Mouse (Mus musculus) frontal cortex, postnatal 36 days (tissue): ENCODE measurements around the gene Rbbp4.
"Not testable (repeated sequence)": the region's sequence is repeated elsewhere in the genome, so short reads cannot be mapped to it uniquely, and the experiment has no call there.

Experiments
- DNase-seq, 2 experiments: peaks; one replicate each; pipeline ENCODE4 v3.0.0; 2022; ENCODE audit warnings: low spot score in 2 of 2

Rbbp4 gene

GRCm38 (mm10) chr4:129335216-129336074 lies at the start of gene Rbbp4, which contains the start of gene Zbtb8os:
Gene Rbbp4, minus strand, starts transcription at chr4:129335370.
Gene Zbtb8os, plus strand, starts transcription at chr4:129335695.
- peak; percentile 95 to 97 for DNase-seq

DNA sequence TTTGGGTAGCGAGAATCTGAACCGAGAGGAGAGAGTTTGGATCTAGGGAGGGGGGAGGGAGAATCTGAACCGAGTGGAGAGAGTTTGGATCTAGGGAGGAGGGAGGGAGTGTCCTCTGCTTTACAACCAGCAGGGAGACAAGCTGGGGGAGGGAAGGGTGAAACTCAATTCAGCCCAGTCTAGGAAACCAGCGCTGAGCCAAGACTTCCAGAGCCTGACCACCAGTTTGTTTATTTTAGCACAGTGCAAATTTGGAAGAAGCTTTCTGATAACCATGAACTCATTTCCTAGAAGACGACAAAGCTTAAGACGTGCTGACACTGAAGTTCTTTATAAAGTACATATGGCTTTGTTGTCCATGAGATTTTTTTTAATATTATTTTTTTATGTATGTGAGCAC lies 49.3 kb upstream of the Rbbp4 start:
- DNase-seq, result no peak

DNA sequence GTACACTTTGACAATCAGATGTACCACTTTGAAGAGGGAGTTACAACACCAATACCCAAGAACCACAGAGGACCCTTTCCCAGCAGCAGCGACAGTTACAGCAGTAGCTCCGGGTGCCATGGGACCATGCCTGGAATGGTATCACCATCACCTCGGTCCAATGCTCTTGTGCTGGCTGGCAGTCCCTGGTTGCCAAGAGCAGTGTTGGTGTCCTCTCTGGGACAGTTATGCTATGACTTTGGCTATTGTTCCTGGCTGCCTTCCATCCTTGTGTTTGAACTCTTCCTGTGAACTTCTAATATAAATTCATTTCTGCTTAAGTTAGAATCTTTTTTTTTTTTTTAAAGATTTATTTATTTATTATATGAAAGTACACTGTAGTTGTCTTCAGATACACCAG lies 48.4 kb upstream of the Rbbp4 start:
- DNase-seq, result no peak

DNA sequence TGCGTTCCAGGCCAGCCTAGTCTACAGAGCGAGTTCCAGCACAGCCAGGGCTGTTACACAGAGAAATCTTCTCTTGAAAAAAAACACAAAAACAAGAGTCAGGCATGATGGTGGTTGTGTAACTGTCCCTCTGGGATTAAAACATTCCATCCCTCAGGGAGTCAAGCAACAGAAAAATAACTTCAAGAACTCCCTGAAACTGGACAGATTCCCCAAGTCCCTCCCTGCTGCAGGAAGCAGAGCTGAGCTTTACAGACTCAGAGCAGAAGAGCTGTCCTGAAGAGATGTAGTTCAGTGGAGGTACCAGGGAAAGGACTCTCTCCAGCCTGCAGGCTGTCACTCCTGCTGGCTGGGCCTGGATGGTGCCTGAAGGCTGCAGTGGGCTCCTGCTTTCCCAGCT lies 47.3 kb upstream of the Rbbp4 start:
- no peak for DNase-seq

- no peak for DNase-seq
Measured at GRCm38 (mm10) chr4:129382029-129382428, 46.9 kb upstream of the Rbbp4 start.

- peak in 1 of 2 experiments; percentile 10 for DNase-seq
Measured at GRCm38 (mm10) chr4:129381148-129381547, 46.0 kb upstream of the Rbbp4 start.

- no peak for DNase-seq
Measured at GRCm38 (mm10) chr4:129379805-129380204, 44.6 kb upstream of the Rbbp4 start.

DNA sequence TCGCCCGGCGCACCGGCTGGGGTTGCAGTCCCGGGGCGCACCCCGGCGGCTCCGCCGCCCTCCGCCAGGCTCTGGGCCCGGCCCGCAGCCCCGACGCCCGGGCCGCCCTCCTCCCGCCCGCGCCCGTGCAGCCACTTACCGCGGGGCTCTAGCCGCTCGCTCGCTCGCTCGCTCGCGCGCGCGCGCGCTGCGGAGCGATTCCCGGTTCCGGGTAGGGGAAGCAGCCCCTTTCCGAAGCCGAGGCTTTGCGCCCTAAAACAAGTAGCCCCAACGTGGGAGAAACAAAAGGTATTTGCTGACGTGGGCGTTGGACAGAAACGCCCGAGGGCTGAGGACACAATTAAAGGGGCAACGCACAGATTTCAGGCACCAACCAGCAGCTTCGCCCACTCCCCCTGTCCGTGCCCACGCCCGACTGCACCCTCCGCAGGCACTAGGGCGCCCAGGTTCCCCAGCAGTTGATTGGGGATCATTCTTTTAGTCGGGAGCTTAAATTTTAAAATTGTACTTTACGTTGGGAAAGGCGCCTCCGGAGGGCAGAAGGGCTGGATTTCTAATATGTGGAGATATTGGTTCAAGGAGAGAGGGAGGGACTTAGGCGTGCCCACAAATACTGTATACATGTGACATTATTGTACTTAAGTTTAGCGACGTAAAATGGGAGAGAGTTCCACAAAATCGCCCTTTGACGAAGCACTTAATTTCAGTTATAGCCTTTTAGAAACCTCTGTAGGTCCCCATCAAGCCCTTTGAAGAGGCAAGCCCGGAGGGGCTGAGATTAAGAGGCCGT lies 42.6 kb upstream of the Rbbp4 start, which contains the start of gene Zbtb8a:
Gene Zbtb8a, minus strand, starts transcription at position 516 of the 790 bp plus-strand sequence.
- DNase-seq, result peak; percentile 33 to 51

DNA sequence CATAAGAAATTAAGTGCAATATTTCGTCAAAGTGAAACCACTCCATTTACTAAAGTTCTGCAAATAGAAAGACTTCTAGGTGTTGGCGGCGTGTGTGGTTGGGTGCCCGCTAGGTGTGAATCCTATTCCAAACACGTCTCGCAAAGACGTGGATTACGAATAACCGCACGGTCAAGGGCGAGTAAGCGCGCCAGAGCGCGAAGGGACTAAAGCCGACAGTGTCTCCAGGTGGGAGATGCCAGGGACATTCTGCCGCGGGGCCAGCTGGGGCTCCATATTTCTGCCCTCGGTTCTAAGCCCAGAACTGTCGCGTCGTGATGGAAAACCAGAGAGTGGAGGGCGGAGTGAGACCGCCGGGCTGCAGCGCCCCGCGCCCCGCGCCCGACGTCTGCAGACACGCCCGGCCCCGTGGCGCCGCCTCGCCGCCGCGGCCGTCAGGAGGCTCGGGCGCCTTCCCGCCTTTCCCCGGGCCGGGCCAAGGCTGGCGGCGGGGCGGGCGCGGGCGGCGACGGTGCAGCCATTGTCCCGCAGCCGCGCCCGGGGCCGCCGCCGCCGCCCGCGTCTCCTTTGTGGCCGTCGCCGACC lies 41.9 kb upstream of the Rbbp4 start:
- peak; percentile 36 to 41 for DNase-seq

- DNase-seq, result no peak
Measured at GRCm38 (mm10) chr4:129375821-129376220, 40.7 kb upstream of the Rbbp4 start.

DNA sequence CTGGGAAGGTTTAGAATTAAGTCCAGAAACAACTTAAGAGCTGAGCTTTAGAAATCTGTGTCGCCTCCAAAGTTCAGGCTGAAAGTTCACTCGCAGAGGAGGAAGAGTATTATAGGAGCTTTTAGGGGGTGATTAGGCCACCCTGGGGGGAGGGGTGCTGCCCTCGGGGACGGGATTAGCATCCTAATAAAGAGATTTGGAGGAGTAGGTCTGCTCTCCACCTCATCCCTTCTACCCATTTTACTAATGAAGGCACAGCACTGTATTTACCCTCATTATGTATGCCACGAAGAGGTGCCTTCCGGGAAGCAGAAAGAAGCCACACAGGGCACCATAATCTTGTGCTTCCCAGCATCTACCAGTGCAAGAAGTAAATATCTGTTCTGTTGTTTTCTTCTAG lies 39.8 kb upstream of the Rbbp4 start:
- DNase-seq, result no peak

GRCm38 (mm10) chr4:129374219-129374755 lies 39.1 kb upstream of the Rbbp4 start:
- no peak for DNase-seq

GRCm38 (mm10) chr4:129373202-129373976 lies 38.2 kb upstream of the Rbbp4 start:
- DNase-seq, result no peak

GRCm38 (mm10) chr4:129371391-129371790 lies 36.2 kb upstream of the Rbbp4 start:
- no peak for DNase-seq

DNA sequence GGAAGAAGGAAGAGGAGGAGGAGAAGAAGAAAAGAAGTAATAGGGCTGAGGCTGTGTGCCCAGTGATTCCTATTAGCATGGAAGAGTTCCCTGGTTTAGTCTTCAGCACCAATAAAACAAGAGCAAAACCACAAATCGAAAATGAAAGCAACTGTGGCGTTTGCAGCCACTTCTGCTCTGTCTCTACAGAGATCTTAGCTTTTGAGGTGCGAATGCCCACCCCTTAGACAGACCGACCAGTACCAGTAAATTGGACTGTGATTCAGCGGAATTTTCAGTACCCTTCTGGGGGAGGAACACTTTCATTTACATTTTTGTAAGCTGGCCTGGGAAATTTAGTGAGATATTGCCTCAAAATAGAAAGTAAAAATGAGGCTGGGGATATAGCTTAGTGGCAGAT lies 30.1 kb upstream of the Rbbp4 start:
- no peak for DNase-seq

DNA sequence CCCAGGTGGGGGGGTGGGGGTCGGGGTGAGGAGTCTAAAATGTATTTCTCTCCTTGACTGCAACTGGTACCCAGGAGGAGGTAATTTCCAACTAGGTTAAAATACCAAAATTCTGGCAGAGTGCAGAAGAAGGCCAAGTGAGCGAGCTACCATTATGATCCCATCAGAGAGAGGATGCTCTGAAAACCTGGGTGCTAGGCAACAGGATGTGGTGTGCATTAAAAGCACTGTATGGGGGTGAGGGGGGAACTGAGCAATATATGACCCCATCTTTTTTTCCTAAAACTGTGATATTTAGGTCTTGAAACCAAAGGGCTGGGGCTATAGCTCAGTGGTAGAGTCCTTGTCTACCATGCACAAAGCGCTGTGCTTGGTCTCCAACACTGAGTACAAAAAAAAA lies 29.2 kb upstream of the Rbbp4 start:
- no peak for DNase-seq

- DNase-seq, result no peak
Measured at GRCm38 (mm10) chr4:129363463-129363862, 28.3 kb upstream of the Rbbp4 start.

GRCm38 (mm10) chr4:129362771-129363170 lies 27.6 kb upstream of the Rbbp4 start:
- no peak for DNase-seq

DNA sequence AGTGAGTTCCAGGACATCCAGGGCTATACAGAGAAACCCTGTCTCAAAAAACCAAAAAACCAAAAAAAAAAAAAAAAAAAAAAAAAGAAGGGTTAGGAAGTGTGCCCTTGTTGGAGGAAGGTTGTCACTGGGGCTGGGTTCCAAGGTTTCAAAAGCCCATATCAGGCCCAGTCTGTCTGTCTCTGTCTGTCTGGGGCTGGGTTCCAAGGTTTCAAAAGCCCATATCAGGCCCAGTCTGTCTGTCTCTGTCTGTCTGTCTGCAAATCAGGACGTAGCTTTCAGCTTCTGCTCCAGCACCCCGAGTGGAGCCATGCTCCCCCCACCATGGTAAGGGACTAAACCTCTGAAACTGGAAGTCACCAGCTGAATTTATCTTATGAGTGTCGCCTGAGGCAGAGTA lies 27.1 kb upstream of the Rbbp4 start:
- DNase-seq, result not testable (repeated sequence)

GRCm38 (mm10) chr4:129357613-129358163 lies 22.5 kb upstream of the Rbbp4 start:
- DNase-seq, result no peak

GRCm38 (mm10) chr4:129354236-129354635 lies 19.1 kb upstream of the Rbbp4 start:
- DNase-seq, result no peak
